Mouse (Mus musculus) hindbrain, embryonic 15.5 days (tissue): ENCODE results near the gene Arl1. TPM values are rescaled to one million over a fixed set of nuclear protein-coding genes. Genes with fewer than 3 reads are reported as not detected.
A peak's percentile ranks its signal among the peaks of the same experiment; 100 is the strongest.

ENCODE experiments used
- ATAC-seq: fragments of 200-750 bp; cut with Nextera tagmentation; 2 replicates; pipeline ENCODE4 v1.8.0; 2017; ENCODE audit warnings: low read depth, moderate number of reproducible peaks, moderate TSS enrichment; ENCODE audit not compliant: low FRiP score
- H3K27ac ChIP-seq: fragments of 300-500 bp; sonication (generic); replicated peaks from 2 replicates; pipeline ENCODE4 v1.5.1; 2015; ENCODE audit warnings: mild to moderate bottlenecking, inconsistent platforms
- H3K27me3 ChIP-seq: fragments of 300-500 bp; sonication (generic); 2 replicates; pipeline ENCODE4 v1.6.1; 2015; ENCODE audit warnings: control low read depth, inconsistent platforms
- H3K36me3 ChIP-seq: fragments of 300-500 bp; sonication (generic); 2 replicates; pipeline ENCODE4 v1.6.1; 2015; ENCODE audit warnings: control low read depth, inconsistent platforms
- H3K4me1 ChIP-seq: fragments of 300-500 bp; sonication (generic); replicated peaks from 2 replicates; pipeline ENCODE4 v1.6.1; 2015; ENCODE audit warnings: control low read depth, inconsistent platforms
- H3K4me2 ChIP-seq: fragments of 300-500 bp; sonication (generic); 2 replicates; pipeline ENCODE4 v1.6.1; 2015; ENCODE audit warnings: moderate library complexity, mild to moderate bottlenecking, inconsistent platforms
- H3K4me3 ChIP-seq: fragments of 300-500 bp; sonication (generic); 2 replicates; pipeline ENCODE4 v1.5.1; 2015; ENCODE audit warnings: mild to moderate bottlenecking, inconsistent platforms
- H3K9ac ChIP-seq: fragments of 300-500 bp; sonication (generic); 2 replicates; pipeline ENCODE4 v1.6.1; 2015; ENCODE audit warnings: inconsistent platforms
- H3K9me3 ChIP-seq: fragments of 300-500 bp; sonication (generic); 2 replicates; pipeline ENCODE4 v1.6.1; 2016; ENCODE audit warnings: control low read depth, inconsistent platforms
- WGBS: fragments of 180-500 bp; shearing (Covaris S2); methylation state at CpG from one replicate; pipeline ENCODE4 v1.1.7; 2015; 5-methylcytosine and 5-hydroxymethylcytosine counted together
- polyA plus RNA-seq: library from polyadenylated mRNA; unstranded; fragments of >200 nt; fragmentation: Nextera tagmentation; extraction: Ambion mirVana; gene quantifications from 2 replicates; pipeline ENCODE4 v1.2.1, GENCODE M21; 2015

The Arl1 gene
- polyA plus RNA-seq, result 144 and 153 TPM in 2 replicates

- Histone ChIP-seq H3K9me3 (no peaks in the 10 kb centered on the region), H3K4me1 (peaks cover 23% of the 10 kb centered on the region)
- peak; percentile 97 for ATAC-seq
These were observed at the start of gene Arl1 for GRCm38 (mm10) chr10:88730571-88731495. Gene Arl1, plus strand, starts transcription at chr10:88730858.

GRCm38 (mm10) chr10:88682904-88683563, 47.6 kb upstream of the Arl1 start:
- Histone ChIP-seq H3K4me3 (no peak overlapping the region), H3K9ac (no peak overlapping the region), H3K4me2 (no peak overlapping the region), H3K27ac (no peak overlapping the region), H3K4me1 (no peaks in the 10 kb centered on the region), H3K36me3 (no peaks in the 10 kb centered on the region), H3K27me3 (no peaks in the 10 kb centered on the region), H3K9me3 (no peaks in the 10 kb centered on the region)
- whole genome bisulfite sequencing, result 84% methylated on average over 4 of the region's 4 CpGs
- ATAC-seq, result no peak

More at GRCm38 (mm10) chr10:88730571-88731495, at the start of gene Arl1:
- H3K4me2 ChIP-seq, result peak within 1 kb of the TSS; percentile 90
- peak within 1 kb of the TSS; percentile 96 for H3K4me3 ChIP-seq
- peak within 1 kb of the TSS; percentile 84 for H3K27ac ChIP-seq
- no peaks in the 10 kb centered on the region for H3K27me3 ChIP-seq
- peak within 1 kb of the TSS; percentile 91 for H3K9ac ChIP-seq
- no peaks in the 10 kb centered on the region for H3K36me3 ChIP-seq
- WGBS, result under 1% methylated on average over 65 of the region's 65 CpGs

- H3K27me3 ChIP-seq, result no peaks in the 10 kb centered on the region
- H3K9ac ChIP-seq, result no peak within 1 kb of the TSS
- WGBS, result 71% methylated on average over 5 of the region's 5 CpGs
- no peak for ATAC-seq
- H3K4me1 ChIP-seq, result no peaks in the 10 kb centered on the region
- H3K36me3 ChIP-seq, result no peaks in the 10 kb centered on the region
- H3K4me3 ChIP-seq, result no peak within 1 kb of the TSS
- no peaks in the 10 kb centered on the region for H3K9me3 ChIP-seq
- no peak within 1 kb of the TSS for H3K4me2 ChIP-seq
- H3K27ac ChIP-seq, result no peak within 1 kb of the TSS
These were observed 45.7 kb upstream of the Arl1 start, which contains the start of gene Spic for GRCm38 (mm10) chr10:88684925-88685324. Gene Spic, minus strand, starts transcription at chr10:88685015.

- Histone ChIP-seq H3K27me3 (no peaks in the 10 kb centered on the region), H3K27ac (no peak overlapping the region), H3K4me2 (no peak overlapping the region), H3K36me3 (no peaks in the 10 kb centered on the region), H3K9ac (no peak overlapping the region), H3K9me3 (no peaks in the 10 kb centered on the region), H3K4me1 (no peaks in the 10 kb centered on the region), H3K4me3 (no peak overlapping the region)
- WGBS, result 72% methylated on average over 6 of the region's 6 CpGs
- no peak for ATAC-seq
These were observed 29.7 kb upstream of the Arl1 start for GRCm38 (mm10) chr10:88700938-88701337.

- ATAC-seq, result no peak
- Histone ChIP-seq H3K27me3 (no peaks in the 10 kb centered on the region), H3K36me3 (no peaks in the 10 kb centered on the region), H3K9me3 (no peaks in the 10 kb centered on the region), H3K4me1 (no peaks in the 10 kb centered on the region), H3K4me3 (no peak overlapping the region), H3K4me2 (no peak overlapping the region), H3K27ac (no peak overlapping the region), H3K9ac (no peak overlapping the region)
- WGBS, result 59% methylated on average over 10 of the region's 10 CpGs
These were observed 21.8 kb upstream of the Arl1 start for GRCm38 (mm10) chr10:88708671-88709523.

GRCm38 (mm10) chr10:88712359-88712758, 18.3 kb upstream of the Arl1 start:
- Histone ChIP-seq H3K27me3 (no peaks in the 10 kb centered on the region), H3K4me3 (no peak overlapping the region), H3K9me3 (no peaks in the 10 kb centered on the region), H3K36me3 (no peaks in the 10 kb centered on the region), H3K4me2 (no peak overlapping the region), H3K4me1 (no peaks in the 10 kb centered on the region), H3K9ac (no peak overlapping the region), H3K27ac (no peak overlapping the region)
- no peak for ATAC-seq
- 85% methylated on average over 6 of the region's 6 CpGs for WGBS

GRCm38 (mm10) chr10:88714744-88715143, 15.9 kb upstream of the Arl1 start:
- 89% methylated on average over 4 of the region's 4 CpGs for WGBS
- Histone ChIP-seq H3K4me2 (no peak overlapping the region), H3K36me3 (no peaks in the 10 kb centered on the region), H3K4me1 (no peaks in the 10 kb centered on the region), H3K9me3 (no peaks in the 10 kb centered on the region), H3K4me3 (no peak overlapping the region), H3K27me3 (no peaks in the 10 kb centered on the region), H3K9ac (no peak overlapping the region), H3K27ac (no peak overlapping the region)
- ATAC-seq, result no peak

GRCm38 (mm10) chr10:88715621-88716020, 15.0 kb upstream of the Arl1 start:
- H3K4me1 ChIP-seq, result no peaks in the 10 kb centered on the region
- no peak overlapping the region for H3K9ac ChIP-seq
- ATAC-seq, result no peak
- H3K4me3 ChIP-seq, result no peak overlapping the region
- 80% methylated on average over 6 of the region's 6 CpGs for WGBS
- H3K27ac ChIP-seq, result no peak overlapping the region
- H3K36me3 ChIP-seq, result no peaks in the 10 kb centered on the region
- no peak overlapping the region for H3K4me2 ChIP-seq
- H3K9me3 ChIP-seq, result no peaks in the 10 kb centered on the region
- no peaks in the 10 kb centered on the region for H3K27me3 ChIP-seq

- Histone ChIP-seq H3K27me3 (peaks cover 2% of the 10 kb centered on the region; the same call in 1 of the 2 replicates), H3K4me1 (no peaks in the 10 kb centered on the region), H3K4me3 (no peak overlapping the region), H3K9me3 (no peaks in the 10 kb centered on the region), H3K27ac (no peak overlapping the region), H3K36me3 (no peaks in the 10 kb centered on the region), H3K9ac (no peak overlapping the region), H3K4me2 (no peak overlapping the region)
- 61% methylated on average over 13 of the region's 13 CpGs for WGBS
- no peak for ATAC-seq
These were observed 13.5 kb upstream of the Arl1 start for GRCm38 (mm10) chr10:88716986-88717755.

- Histone ChIP-seq H3K27me3 (peaks cover 2% of the 10 kb centered on the region; the same call in 1 of the 2 replicates), H3K36me3 (no peaks in the 10 kb centered on the region), H3K9me3 (no peaks in the 10 kb centered on the region), H3K4me2 (no peak overlapping the region), H3K27ac (no peak overlapping the region), H3K4me3 (no peak overlapping the region), H3K9ac (no peak overlapping the region), H3K4me1 (no peaks in the 10 kb centered on the region)
- WGBS, result 48% methylated on average over 2 of the region's 2 CpGs
- ATAC-seq, result no peak
These were observed 13.0 kb upstream of the Arl1 start for GRCm38 (mm10) chr10:88717756-88718025.

- Histone ChIP-seq H3K27ac (no peak overlapping the region), H3K4me1 (no peaks in the 10 kb centered on the region), H3K27me3 (peaks cover 2% of the 10 kb centered on the region; the same call in 1 of the 2 replicates), H3K4me3 (no peak overlapping the region), H3K9ac (no peak overlapping the region), H3K4me2 (no peak overlapping the region), H3K9me3 (no peaks in the 10 kb centered on the region), H3K36me3 (no peaks in the 10 kb centered on the region)
- 87% methylated on average over 1 of the region's 1 CpGs for WGBS
- ATAC-seq, result no peak
These were observed 11.0 kb upstream of the Arl1 start for GRCm38 (mm10) chr10:88719618-88720017.
